Mouse (Mus musculus) left cerebral cortex, adult 9 months (tissue): Measurements from ENCODE around the gene Srp68.
"Not testable (repeated sequence)": the region's sequence is repeated elsewhere in the genome, so short reads cannot be mapped to it uniquely, and the experiment has no call there.

Source experiments
- DNase-seq, 2 experiments: peaks; one replicate each; pipeline ENCODE4 v3.0.0; 2022; ENCODE audit warnings: low spot score in 2 of 2

Srp68 gene

GRCm38 (mm10) chr11:116282912-116283521, 9.0 kb upstream of the Srp68 start:
- no peak for DNase-seq

GRCm38 (mm10) chr11:116282089-116282488, 8.1 kb upstream of the Srp68 start:
- no peak for DNase-seq

GRCm38 (mm10) chr11:116281671-116282070, 7.7 kb upstream of the Srp68 start:
- no peak for DNase-seq

GRCm38 (mm10) chr11:116280751-116281663, 7.0 kb upstream of the Srp68 start, which contains the start of gene Galr2:
TSS of gene Galr2 (plus strand) at chr11:116280939.
- DNase-seq: no peak

GRCm38 (mm10) chr11:116277184-116277583, 3.2 kb upstream of the Srp68 start:
- not testable (repeated sequence) for DNase-seq

GRCm38 (mm10) chr11:116273469-116274044, 460 bp downstream of the Srp68 start:
- DNase-seq: no peak

- DNase-seq: no peak
Observed at GRCm38 (mm10) chr11:116272589-116273468, 1.2 kb downstream of the Srp68 start.

GRCm38 (mm10) chr11:116269560-116269959, 4.5 kb downstream of the Srp68 start:
- no peak for DNase-seq

- no peak for DNase-seq
Observed at GRCm38 (mm10) chr11:116268313-116268712, 5.7 kb downstream of the Srp68 start.

GRCm38 (mm10) chr11:116267637-116268036, 6.4 kb downstream of the Srp68 start:
- DNase-seq: no peak

- no peak for DNase-seq
Observed at GRCm38 (mm10) chr11:116265850-116266249, 8.2 kb downstream of the Srp68 start.

- peak in 1 of 2 experiments; percentile 26 for DNase-seq
Observed at GRCm38 (mm10) chr11:116265352-116265751, 8.7 kb downstream of the Srp68 start.

- no peak for DNase-seq
Observed at GRCm38 (mm10) chr11:116260259-116260658, 13.8 kb downstream of the Srp68 start.

- no peak for DNase-seq
Observed at GRCm38 (mm10) chr11:116259461-116259860, 14.6 kb downstream of the Srp68 start.

GRCm38 (mm10) chr11:116255982-116256675, 17.9 kb downstream of the Srp68 start:
- peak in 1 of 2 experiments; percentile 28 for DNase-seq

- DNase-seq: no peak
Observed at GRCm38 (mm10) chr11:116255090-116255981, 18.7 kb downstream of the Srp68 start.

- DNase-seq: no peak
Observed at GRCm38 (mm10) chr11:116254627-116255026, 19.4 kb downstream of the Srp68 start.

GRCm38 (mm10) chr11:116253076-116253600, 20.9 kb downstream of the Srp68 start:
- DNase-seq: no peak

GRCm38 (mm10) chr11:116250898-116251297, 23.1 kb downstream of the Srp68 start:
- no peak for DNase-seq
